Mouse (Mus musculus): ENCODE results near the gene Tbc1d14.

Tbc1d14 gene

DNA sequence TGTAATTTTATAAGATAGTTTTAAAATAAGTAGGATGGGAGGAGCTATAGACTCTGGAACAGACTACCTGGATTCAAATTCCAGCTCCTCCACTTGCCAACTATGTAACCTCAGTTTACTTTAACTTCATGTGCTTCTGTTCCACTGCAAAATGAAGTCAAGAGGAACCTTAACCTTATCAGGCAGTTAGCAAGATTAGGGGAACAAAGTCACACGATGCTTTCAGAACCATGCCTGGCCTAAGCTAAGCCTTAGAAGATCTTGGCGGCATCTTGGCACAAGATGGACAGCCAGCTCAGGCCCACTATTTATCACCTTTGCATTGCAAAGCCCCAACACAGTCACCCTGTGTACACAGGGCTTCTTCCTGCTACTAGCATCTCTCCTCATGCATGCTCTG, 14.1 kb downstream of the Tbc1d14 start:
- in situ Hi-C loops (cut with MboI, MseI): loop anchor here (10.0 kb wide), 1 partner anchor 1986 kb away; the partner anchor contains the start of gene Wdr1

DNA sequence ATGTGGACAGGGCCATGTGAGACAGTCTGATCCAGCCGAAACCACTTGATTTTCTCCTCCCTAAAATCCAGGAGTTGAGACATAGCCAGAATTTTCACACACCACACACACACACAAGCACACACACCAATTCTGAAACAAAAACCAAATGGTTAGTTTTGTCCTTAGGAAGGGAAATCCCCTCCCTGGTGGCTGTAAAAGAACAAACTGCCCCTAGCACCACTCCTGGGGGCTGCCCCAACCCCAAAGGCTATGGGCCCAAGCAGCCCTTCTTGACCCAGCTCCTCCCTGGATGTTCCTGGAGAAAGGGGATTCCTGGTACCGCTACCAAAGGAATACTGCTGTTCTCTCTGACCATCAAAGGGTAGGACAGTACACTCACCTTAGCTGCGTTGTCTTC, 16.6 kb downstream of the Tbc1d14 start:
- in situ Hi-C loops (cut with MboI, MseI): loop anchor here (10.0 kb wide), 1 partner anchor 1988 kb away; the partner anchor contains the start of gene Wdr1

DNA sequence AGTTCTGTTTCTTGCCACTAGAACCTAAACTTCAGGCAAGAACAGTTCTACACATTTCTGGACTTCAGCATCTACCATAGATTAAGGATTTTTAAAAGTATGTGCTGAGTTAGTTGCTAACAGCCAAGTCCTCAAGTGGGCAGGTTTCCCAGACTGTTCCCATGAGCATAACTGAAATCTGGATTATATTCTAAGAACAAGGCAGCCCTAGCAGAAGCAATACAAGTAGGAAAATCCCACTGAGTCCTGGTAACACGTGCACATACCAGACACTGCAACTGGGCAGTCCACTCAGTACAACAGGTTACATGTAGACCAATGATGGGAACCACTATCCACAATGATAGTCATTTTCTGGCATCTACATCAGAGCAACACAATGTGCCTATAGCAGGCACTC, 17.3 kb downstream of the Tbc1d14 start:
- in situ Hi-C loops (cut with MboI, MseI): loop anchor here (10.0 kb wide), 1 partner anchor 1989 kb away; the partner anchor contains the start of gene Wdr1

DNA sequence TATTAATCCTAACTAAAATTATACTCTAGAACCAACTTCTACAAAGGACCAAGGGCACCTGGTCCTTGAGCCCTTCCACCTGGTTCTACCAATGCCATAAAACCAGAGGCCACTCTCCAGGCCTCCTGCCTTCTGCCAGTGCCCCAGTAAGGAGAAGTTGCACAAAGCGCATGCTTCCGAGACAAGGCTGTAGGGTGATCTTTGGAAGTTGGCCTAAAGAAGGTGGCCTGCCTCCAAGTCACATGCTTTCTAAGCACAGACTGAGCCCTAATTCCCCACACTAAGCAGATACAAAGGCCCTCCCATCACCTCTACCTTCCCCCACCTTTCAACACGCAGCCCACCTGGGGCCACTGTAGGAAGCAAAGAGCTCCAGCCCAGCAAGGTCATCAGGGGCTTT, 17.8 kb downstream of the Tbc1d14 start:
- in situ Hi-C loops (cut with MboI, MseI): loop anchor here (10.0 kb wide), 1 partner anchor 1990 kb away; the partner anchor contains the start of gene Wdr1

DNA sequence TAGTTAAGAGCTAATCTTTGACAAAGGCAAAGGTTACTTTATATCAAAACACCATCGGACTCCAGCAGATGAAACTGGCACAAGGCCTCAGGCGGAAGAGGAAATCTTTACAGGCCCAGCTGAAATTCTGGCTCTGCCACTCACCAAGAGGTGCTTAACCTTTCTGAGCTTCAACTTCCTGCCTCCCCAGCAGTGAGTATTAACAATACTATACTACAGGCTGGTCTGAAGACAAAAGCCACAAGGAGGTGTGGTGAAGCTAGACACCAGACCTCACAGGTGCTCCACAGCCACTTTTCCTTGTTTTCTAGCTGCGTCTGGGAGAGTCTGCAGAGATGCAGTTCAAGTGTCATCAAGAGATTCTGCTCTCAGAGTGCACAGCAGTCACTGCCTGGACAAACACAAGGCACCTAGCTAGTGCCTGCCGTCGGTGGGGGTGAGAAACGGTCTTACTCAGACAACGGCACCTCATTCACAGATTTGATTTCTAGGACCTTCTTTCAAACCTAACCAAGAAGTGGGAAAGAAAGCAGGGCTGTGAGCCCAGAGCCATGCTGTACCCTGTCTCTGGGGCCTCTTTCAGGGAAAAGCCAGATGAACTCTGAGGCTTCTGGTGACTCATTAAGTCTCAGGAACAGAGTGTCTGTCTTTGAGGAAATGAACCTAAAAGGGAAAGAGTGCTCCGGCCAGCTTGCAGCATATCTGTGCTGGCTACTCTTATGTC, 18.8 kb downstream of the Tbc1d14 start:
- in situ Hi-C loops (cut with MboI, MseI): loop anchor here (10.0 kb wide), 1 partner anchor 1990 kb away; the partner anchor contains the start of gene Wdr1

DNA sequence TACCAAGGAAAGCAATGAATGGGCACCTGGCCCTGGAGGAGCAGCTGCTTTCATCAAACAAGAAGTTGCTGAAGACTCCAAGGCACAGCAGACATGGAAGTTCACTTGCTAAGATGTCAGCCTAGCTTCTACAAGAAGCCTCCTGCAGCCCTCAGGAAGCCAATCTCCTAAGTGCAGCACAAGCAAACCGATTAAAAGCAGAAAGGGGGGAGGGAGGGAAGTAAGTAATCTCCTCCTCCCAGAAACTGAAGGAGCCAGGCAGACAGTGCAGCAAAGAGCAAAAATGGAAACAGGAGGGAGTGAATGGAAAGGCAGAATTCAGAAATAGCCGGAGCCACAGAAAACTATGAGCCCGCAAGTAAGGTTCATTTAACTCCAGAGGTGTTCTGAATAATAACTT, 19.7 kb downstream of the Tbc1d14 start:
- in situ Hi-C loops (cut with MboI, MseI): loop anchor here (10.0 kb wide), 1 partner anchor 1991 kb away; the partner anchor contains the start of gene Wdr1

DNA sequence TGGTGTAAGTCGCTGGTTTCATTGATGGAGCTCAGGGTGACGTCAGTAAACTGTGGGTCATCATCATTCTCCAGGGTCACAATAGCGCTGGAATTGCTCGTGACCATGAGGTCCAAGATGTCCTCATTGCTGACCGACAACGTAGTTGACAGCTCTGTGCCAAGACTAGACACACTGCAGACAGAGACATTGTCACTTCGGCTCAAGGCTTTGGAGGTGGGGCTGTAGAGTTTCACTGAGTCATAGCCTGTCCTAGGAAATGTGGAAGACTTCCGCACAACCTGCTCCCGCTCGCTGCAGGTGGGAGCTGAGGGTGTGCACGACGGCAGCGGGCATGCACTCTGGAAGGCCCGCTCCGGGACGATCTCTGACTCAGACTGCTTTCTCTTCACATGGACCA, 21.7 kb downstream of the Tbc1d14 start:
- in situ Hi-C loops (cut with MboI, MseI): loop anchor here (10.0 kb wide), 1 partner anchor 1993 kb away; the partner anchor contains the start of gene Wdr1

DNA sequence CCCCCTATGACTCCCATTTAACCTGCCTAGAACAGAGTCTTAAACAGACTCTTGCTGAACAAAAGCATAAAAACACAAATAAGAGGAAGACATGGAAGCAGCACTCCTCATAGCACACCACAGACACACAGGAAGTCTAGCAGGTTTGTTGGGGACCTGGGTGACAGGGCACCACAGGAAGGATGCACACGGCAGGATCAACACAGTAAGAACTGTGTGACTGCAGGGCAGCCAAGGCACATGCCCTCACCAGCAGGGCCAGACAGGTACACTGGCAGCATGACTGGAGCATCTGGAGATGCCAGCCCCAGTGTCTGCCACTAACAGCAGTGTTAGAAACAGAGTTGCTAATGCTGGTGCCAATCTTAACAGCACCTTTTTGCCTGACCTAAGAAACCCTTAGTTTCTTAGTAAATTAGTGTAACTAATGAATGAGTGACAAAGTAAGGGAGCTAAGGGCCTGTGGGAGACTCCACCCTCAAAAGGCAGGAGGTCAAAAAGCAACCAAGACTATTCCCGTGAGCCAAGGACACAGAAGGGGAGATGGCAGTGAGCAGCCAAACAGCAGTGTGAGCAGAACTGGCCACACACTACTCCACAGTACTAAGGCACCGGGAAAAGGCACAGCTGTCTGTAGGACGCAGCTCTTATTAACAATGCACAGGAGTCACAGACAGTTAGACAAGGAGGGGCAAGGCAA, 22.4 kb downstream of the Tbc1d14 start:
- in situ Hi-C loops (cut with MboI, MseI): loop anchor here (10.0 kb wide), 1 partner anchor 1994 kb away; the partner anchor contains the start of gene Wdr1

DNA sequence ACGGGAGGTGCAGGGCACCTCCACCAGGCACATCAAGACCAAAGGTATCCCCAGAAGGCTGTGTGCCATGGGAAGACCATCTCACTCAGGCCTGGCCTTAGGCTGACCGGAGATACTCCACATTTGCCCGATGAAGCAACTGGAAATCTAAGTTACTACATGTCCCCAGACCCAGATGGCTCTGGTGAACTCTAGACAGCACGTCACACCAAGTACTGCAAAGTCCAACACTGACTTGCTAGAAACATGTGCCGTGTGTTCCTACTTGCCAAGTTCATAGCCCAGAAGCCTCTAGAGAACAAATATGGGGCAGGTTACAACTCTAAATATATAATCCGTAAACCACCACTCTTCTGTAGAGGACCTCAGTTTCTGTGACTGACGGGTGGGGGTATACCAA, 23.0 kb downstream of the Tbc1d14 start:
- in situ Hi-C loops (cut with MboI, MseI): loop anchor here (10.0 kb wide), 1 partner anchor 1995 kb away; the partner anchor contains the start of gene Wdr1

DNA sequence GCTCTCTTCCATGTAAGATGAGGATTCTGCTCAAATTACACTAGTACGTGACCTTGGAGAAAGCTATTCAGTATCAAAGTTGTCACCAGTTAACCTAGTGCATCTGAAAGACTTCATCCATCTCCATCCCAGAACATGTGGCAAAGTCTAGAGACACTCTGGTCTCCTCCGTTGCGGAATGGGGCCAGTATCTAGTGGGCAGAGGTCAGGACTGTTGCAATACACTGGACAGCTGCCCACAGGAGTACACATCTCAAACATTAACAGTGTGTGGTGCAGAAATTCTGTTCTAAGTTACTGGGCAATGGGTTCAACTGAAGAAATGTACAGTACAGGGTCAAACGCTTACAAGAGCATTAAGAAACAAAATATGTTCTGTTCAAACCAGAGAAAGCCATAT, 25.0 kb downstream of the Tbc1d14 start:
- in situ Hi-C loops (cut with MboI, MseI): no loop called here

DNA sequence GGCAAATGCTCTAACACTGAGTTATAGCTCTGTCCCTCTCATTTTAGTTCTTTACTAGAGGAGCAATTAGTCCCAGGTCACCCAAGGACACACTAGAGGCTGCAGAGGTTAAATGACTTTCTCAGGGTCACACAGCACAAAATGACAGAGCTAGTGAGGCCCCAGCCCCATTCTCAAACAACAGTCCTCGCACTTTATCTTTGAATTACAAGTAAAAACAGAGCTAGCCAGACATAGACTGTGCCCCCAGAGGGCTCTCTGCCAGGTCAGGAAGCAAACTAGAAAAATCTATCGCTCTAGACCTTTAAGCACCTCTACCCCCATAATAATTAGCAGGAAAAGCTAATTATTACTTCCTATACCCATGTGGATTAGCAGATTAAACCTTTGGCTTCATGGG, 25.4 kb downstream of the Tbc1d14 start:
- in situ Hi-C loops (cut with MboI, MseI): no loop called here

DNA sequence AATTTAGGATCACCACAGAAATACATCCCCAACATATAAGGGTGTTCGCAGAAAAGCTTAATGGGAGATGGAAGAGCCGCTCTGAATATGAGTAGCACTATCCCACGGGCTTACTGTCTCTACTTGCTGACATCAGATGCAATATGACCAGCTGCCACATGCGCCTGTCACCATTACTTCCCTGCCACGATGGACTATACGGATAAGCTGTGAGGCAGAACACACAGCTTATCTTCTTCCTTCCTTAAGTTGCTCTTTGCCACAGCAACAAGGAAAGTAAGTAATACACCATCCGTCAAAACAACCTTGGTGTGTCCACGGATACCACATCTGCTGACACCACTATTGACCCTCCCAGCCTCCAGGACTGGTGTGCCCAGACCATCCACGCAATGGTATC, 28.5 kb downstream of the Tbc1d14 start:
- in situ Hi-C loops (cut with MboI, MseI): no loop called here

DNA sequence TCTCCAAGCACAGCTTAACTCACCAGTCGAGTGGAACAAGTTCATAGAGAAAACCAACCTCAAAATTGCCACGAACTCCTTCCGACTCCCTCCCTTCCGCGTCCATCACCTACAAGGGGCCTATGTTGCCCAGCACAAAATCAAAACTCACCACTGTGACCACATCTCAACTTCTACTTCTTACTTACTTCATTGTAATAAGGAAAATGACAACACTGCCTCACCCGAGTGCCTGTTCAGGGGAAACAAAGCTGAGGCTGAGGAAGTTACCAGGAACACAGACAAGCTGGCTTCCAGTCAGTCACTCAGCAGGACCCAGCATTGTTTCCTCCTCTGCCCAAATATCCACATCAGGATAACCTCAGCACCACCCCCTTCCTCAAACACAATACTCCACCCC, 29.3 kb downstream of the Tbc1d14 start:
- in situ Hi-C loops (cut with MboI, MseI): no loop called here

DNA sequence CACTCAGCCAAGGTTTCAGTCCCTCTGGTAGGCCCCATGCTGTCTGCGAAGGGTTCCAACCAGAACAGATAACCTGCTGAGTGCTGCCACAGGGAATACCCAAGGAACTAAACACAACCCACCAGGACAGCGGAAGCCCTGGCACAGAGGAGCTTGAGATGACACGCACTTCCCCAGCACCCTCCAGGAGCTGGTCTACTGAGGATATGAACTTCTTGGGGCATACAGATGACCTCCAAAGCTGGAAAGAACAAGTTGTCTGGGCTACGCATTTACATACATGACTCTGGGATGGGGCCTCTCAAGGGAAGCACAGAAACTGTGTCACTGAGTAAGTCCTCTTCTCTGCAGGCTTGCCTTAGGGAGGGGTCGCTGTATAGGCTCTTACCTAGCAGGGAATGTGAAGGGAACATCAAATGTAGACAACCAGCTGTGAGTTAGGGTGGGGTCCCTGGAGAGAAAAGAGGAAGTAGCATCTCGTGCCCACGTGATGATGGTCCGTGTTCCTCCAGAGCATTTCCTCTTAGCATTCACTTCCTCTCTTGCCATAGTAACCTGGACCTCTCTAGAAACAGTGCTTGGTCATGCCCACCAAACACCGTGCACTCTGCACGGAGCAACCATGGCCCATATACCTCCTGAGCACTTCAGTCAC, 30.2 kb downstream of the Tbc1d14 start:
- in situ Hi-C loops (cut with MboI, MseI): no loop called here

DNA sequence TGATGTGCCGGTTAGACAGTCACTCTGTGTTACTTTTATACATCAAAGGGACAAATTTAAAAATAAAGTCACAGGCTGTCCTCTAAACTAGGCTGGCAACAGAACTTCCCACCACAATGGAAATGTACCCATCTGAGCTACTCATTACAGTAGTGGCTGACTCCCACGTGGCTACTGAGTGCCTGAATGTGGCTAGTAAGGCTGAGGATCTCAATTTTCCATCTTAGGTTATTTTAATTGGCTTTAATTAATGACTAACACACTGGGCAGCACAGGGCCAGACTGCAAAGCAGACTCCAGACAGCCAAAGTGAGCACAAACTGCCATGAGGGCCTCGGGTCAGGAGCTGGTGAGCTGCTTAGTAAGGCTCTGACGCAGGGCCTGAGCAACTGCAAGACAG, 31.6 kb downstream of the Tbc1d14 start:
- in situ Hi-C loops (cut with MboI, MseI): no loop called here

DNA sequence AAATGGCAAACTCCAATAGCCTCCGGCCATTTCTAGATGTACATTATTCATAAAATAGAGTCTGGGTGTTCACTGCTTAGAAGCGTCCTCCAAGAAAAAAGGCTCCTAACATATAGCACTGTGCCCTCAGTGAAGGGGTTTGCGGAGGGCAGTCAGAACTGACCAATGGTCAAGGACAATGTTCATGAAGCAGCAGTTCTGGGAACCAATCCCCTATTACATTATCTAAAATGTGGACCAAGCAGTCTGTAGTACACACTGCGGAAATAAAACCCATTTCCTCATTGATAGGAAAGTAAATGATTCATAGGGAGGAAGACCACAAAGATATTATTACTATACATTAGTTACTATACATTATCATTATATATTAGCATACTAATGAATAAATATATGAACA, 32.6 kb downstream of the Tbc1d14 start:
- in situ Hi-C loops (cut with MboI, MseI): no loop called here

DNA sequence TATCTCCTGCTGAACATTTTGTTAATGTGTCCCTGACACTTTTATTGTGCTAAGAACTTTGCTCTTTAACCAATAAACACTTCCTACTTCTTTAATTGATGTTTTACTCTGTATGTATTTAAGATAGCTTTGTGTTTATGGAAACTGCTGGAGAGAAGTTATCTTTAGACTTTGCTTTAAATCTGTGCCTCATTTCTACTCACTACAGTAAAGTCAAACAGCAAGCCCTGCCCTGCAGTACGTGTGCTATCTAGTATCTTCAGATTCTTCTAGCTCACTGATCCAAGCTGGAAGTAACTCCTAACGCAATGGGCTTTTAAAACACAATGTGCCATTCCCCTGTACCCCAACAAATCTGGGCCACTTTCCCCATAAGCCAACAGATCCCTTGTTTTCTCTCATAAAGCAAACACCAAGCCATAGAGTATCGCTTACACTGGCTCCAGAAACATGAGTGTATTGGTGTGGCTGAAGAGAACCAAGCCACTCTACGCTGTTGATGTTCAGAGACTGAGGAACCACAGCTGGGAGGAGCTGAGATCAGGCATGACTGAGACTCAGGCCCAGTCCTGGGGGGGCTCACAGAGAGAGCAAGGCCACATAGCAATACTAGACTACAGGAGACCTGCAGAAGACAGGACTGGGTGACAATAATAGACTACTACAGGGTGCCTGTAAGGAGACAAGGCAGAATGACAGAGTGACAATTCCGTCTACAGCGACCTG, 33.4 kb downstream of the Tbc1d14 start:
- in situ Hi-C loops (cut with MboI, MseI): no loop called here

DNA sequence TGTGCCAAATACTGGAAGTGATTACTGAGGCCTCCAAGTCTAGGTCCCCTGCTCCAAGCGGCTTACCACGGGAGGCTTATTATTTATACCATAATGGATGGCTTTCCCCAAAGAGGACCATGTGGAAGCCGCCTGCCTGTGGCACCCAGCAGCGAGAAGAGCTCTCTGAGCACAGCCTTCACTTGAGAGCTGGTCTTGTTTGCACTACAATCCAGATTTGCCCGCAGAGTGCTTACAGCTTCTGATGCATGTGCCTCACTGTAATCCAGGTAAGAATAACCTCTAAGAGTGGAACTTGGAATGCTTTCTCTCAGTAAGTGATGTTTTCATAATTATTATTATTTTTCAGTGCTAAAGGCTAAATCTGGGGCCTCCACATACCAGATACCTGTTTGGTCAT, 34.0 kb downstream of the Tbc1d14 start:
- in situ Hi-C loops (cut with MboI, MseI): no loop called here

DNA sequence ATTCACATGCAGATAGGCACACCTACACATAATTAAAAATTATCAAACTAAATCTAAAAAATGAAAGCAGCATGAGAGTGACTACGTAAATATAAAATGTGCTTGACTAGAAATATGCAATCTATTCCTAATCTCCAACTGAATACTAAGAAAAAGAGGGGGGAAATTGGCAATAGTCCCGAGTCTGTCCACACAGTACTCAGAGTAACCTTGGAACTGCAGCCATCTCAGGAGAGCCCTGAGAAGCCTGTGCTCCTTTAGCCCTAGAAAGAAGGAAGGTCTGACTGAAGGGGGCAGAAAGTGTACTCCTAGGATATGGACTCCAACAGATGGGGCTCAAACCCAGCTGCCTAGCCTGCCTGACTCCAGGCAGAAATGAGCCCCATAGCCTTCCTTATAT, 34.5 kb downstream of the Tbc1d14 start:
- in situ Hi-C loops (cut with MboI, MseI): no loop called here

DNA sequence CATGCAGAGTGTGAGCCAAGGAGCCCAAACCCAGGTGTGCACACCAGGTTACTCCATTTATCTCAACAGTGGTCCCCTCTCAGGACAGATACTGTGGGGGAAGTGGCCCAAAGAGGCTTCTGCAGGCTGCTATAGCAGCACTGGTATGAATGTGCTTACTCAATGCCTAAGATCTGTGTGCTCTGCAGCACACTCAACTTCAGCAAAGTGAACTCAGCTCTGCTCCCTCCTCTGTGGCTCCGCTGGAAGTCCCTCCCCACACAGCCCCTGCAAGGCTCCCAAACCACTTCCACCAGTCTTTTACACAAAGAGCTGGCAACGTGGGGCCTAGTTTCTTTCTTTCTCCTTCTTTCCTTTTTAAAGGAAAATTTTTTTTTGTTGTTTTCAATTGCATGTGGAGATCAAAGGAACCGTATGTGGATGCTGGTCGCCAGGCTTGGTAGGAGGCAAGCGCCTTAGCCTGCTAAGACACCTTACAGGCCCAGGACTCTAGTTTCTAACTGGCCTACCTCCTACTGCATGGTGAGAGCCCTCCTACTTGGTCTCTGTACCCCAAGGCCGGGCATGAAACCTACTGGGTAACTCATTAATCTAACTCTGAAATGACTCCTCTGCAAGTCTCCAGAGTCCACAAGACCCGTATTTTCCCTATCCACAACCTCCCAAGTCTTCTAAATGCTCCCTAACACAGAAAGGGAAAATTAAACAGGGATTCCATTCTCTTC, 35.3 kb downstream of the Tbc1d14 start:
- in situ Hi-C loops (cut with MboI, MseI): no loop called here

DNA sequence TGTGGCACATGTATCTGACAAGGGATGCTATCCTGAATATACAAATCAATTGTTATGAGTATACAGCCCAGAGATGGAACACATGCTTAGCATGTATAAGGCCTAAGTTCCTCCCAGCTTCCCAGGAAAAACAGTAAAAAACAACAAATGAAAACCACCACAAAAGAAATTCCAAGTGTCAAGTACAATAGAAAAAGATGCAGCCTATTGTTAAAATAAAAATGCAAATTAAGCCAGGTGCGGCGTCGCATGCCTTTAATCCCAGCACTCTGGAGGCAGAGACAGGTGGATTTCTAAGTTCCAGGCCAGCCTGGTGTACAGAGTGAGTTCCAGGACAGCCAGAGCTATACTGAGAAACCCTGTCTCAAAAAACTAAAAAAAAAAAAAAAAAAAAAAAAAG, 36.2 kb downstream of the Tbc1d14 start:
- in situ Hi-C loops (cut with MboI, MseI): no loop called here

All from T-helper 1 cell (primary cell).